Mouse (Mus musculus): ENCODE data around the gene Msmb. TPM values are rescaled to one million over a fixed set of nuclear protein-coding genes. Genes with fewer than 3 reads are reported as not detected.
"Not testable (repeated sequence)": the region's sequence is repeated elsewhere in the genome, so short reads cannot be mapped to it uniquely, and the experiment has no call there.

Gene Msmb
- total RNA-seq (2021) = not detected

DNA sequence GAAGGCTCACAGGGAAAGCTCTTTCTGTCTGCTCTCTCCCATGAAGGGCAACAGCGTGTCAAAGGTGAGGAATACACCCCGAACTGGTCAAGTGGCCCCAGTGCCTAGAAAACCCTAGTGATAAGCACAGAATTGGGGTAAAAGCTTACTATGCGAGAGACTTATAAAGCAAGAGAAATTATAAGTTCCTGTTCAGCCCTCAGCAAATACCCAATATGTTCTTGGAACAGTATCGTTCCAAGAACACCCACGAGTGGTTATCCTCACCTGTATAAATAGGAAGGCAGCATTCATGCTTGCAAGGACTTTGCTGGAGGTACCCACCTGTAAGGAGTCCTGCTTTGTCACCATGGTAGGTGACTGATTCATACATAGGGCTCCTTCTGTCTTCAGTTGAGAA lies at the start of gene Msmb:
TSS of gene Msmb (plus strand) at position 301 of the 400 bp plus-strand sequence.
- DNase-seq (ENCODE audit: low spot score in 2 of 2) = no peak
- intact Hi-C loops (cut with DNase I) = no loop called here

DNA sequence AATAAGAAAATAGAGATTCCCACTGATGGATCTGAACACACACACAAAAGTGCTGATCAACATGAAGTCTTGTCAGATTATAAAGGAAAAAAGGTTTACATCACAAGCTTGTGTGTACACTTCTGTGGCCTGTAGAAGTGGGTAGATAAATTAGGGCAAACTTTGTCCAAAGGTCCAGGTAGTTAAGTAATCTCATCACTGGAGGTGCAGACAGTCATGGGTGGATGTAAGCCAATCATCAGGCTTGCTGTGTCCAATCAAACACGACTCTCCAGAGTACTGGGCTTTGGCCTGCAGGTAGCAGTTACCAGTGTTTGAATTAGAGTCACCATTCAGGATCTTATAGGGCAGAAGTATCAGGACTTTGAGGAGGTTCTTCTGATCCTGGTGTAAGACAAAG lies 48.8 kb upstream of the Msmb start:
- DNase-seq (ENCODE audit: low spot score in 2 of 2) = no peak
- intact Hi-C loops (cut with DNase I) = no loop called here

DNA sequence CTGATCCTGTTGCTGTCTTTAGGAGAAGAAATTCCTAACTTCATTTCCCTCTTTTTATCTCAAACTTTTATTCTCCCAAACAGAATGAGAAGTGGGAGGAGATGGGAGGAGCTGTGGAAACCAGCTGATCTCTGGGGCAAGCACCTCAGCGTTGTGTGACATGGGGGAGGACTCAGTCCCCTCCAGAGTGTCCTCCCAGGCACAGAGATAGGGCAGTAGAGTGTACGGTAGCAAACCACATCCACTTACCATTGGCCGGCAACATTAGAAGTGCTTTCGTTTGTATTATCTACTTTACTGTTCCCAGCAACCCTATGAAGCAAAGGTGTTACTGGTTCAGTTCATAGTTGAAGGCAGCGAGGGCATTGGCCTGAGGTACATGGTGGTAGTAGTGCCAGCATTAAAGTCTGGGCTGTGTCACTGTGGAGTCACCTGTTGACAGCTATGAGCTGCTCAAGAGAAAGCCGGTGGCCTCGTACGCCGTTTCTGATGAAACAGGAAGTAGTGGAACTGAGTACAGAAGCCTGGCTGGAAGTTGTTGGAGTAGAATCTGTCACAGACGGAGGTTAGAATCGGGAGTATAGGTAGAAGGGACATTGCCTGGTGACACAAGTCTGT lies 48.2 kb upstream of the Msmb start:
- DNase-seq (ENCODE audit: low spot score in 2 of 2) = no peak
- intact Hi-C loops (cut with DNase I) = no loop called here

DNA sequence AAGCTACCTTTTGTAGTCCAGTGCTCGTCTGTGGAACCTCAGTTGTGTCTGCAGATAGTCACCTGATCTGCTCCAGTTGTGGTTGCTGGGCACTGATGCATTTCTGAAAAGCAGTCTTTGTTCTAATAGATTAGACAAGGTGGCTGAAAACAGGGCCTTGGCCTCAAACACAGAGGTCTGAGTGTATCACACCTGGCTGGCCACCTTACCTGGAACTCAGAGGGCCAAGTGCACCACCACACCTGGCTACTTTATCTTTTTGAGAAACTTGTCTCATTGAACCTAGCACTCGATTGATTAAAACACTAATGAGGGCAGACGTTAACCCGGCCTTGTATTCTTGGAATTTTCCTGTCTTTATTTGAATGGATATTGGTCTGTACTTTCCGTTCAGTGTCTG lies 46.2 kb upstream of the Msmb start:
- no peak for DNase-seq (ENCODE audit: low spot score in 2 of 2)
- intact Hi-C loops (cut with DNase I) = no loop called here

DNA sequence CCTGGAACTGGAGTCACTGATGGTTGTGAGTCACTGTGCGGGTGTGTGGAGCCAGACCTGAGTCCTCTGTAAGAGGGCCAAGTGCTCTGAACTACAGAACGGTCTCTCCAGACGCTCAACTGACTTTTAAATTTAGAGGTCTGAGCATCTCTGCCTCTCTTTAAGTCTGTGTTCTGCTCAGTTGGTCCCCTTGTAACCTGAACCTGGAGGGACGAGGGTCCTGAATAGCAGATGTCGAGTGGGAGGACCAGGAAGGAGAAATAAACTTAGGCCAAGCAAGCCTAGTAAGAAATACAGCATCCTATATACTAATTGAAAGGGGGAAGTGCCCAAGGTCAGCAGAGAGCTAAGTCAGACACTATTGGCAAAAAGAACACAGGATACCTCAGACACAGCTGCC lies 45.1 kb upstream of the Msmb start:
- no peak for DNase-seq (ENCODE audit: low spot score in 2 of 2)
- intact Hi-C loops (cut with DNase I) = no loop called here

DNA sequence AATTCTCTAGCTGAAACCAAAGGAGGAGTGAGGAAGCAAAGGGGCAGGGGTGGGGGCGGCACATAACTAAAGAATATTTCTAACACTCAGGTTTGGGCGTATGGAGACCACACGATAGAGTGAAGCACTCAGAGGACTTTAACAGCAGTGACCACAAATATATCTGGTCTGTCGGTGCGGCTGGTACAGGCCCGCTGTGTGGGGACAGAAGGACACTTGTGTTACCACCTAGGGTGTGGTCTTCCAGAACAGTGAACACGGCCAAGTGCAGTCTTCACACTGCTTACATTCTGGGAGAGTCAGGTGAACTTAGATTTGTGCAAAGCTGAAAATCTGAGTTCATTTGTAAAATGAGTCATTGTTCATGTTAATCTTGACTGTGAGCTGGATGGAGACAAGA lies 44.1 kb upstream of the Msmb start:
- no peak for DNase-seq (ENCODE audit: low spot score in 2 of 2)
- intact Hi-C loops (cut with DNase I) = no loop called here

DNA sequence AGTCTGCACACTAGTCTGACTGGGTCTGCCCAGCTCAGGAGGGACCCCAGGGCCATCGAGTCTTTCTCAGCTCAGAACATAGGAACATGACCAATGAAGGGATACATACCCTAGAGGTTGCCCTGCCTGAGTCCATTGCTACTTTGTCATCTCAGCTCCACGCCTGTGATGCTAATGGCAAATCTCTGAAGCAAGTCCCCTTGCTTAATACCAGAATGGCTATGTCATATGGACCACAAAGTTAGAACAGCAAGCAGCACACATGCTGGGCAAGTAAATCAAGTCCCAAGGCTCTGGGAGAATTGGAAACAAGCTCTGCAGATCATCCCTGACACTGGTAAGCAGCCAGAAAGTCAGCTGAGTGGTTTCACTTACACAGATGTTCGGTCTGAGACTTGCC lies 42.9 kb upstream of the Msmb start:
- intact Hi-C loops (cut with DNase I) = no loop called here
- no peak for DNase-seq (ENCODE audit: low spot score in 2 of 2)

DNA sequence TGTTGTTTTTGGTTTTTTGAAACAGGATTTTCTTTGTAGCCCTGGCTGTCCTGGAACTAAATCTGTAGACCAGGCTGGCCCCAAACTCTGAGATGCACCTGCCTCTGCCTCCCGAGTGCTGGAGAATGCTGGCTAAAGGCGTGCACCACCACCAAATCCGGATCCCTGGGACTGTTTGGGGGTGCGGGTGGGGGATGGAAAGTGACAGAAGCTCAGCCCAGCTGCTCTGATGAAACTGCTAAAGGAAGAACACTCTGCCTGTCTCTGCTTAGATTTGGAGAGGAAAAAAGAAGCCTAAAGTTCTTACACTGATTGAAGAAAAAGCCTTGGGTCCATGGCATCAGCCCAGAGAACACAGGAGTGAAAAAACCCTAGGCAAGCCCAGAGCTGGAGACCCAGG lies 38.3 kb upstream of the Msmb start:
- intact Hi-C loops (cut with DNase I) = no loop called here
- no peak for DNase-seq (ENCODE audit: low spot score in 2 of 2)

DNA sequence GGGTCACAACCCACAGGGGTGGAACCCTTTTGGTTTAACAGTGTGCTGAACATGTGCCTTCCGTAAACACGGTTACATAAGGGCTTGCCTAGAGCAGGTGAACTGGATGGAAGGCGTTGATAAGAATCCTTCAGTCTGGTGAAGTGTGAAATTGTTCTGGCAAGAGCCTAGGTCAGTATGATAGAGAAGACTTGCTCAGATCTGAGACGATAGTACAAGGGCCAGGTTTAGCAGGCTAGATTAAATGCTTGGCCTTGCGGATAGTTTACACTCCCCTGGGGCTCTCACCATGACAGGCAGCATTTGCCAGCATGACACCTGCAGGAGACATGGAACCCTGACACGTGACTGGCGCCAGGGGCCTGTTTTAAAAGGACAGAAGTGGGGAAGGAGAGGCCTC lies 36.2 kb upstream of the Msmb start:
- intact Hi-C loops (cut with DNase I) = no loop called here

DNA sequence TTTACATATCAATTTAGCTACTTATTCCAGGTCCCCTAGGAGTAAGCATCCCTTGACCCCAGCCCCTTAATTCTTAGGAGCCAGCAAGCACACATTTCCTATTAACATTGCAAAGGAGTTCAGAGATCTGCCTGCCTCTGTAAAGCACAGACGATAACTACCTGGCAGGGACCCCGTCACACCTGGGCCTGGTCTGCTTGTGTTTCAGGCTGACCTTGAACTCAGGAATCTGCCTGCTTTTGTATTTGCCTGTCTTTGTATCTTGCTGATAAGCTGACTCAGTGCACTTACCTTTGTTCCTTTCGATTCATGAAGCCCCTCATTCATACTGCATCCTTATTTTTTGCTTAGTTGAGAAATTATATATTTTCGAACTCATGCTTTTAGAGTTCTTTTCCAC lies 34.9 kb upstream of the Msmb start:
- DNase-seq (ENCODE audit: low spot score in 2 of 2) = no peak
- intact Hi-C loops (cut with DNase I) = no loop called here

More for the DNA sequence above, 36.2 kb upstream of the Msmb start:
- no peak for DNase-seq (ENCODE audit: low spot score in 2 of 2)

DNA sequence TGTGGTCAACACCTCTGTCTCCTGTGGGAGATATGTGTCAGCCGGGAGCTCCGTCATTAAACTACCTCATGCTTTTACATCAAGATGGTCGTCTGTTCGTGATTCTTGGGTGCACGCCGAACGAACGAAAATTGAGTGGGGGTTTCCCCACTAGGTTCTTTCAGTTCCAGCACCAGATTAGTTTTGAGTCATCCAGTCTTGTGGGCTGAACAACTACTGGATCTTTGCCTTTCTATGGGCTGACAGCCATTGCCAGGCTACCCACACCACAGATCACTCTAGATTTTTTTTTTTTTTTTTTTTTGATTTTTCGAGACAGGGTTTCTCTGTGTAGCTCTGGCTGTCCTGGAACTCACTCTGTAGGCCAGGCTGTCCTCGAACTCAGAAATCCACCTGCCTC lies 29.7 kb upstream of the Msmb start:
- intact Hi-C loops (cut with DNase I); DNase-seq (ENCODE audit: low spot score in 2 of 2): not testable (repeated sequence)

DNA sequence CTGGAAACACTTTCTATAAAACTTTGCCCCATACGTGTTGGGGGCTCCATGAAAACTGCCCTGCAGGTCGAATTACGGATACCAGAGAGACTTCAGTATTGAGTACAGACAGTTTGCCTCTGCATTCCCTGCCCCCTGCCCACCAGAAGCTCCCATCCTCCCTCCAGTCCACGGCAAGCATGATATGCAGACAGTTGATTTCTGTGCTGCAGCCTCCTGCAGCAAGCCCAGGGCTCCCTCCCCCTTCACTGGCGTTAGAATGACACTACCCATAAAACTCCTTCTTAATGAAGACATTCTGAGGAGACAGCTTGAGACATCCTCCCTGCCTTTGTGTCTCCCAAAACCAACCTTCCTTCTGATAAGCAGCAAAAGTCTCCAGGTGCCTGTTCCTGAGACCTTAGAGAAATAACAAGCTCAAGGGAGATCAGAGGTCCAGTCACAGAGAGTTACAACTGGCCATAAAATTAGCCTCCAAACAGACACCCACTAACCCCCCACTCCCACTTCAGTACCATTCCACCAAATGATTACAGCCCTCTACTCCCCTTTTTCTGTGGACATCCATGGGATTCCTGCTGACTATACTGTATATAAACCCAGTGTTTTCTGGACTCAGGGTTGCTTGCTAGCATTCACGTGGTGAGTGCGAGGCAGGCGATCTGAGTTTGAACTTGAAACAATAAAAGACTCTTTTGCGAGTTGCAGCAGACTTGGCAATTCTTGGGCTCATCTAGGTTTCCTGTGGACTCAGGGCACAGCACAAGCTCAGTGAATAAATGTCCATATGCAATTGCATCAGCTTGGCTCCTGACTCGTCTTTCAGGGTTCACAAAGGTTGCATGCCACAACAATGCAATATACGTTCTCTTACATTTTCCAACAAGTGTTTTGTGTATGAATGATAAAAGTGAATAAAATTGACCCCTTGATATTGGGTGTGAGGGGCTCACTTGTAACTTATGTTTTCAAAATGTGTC lies 20.6 kb upstream of the Msmb start:
- intact Hi-C loops (cut with DNase I) = no loop called here
- DNase-seq (ENCODE audit: low spot score in 2 of 2) = no peak

DNA sequence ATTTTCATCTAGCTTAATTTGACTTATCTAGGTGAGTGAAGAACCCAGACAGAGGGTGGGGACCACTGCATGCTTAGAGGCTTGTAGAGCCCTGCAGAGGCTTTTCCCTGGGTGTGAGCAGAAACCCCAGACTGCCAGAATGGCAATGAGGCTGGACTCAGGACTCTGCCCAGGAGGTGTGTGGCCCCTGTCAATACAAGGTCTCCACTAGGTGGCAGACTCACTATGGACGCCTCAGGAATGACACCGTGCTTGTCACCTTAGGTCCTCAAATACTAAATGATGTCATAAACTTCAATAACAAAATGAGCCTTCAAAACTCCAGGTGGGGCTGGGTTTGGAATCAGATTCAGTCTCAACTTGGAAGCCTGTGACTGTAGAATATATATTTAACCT lies 19.9 kb upstream of the Msmb start:
- DNase-seq (ENCODE audit: low spot score in 2 of 2) = no peak
- intact Hi-C loops (cut with DNase I) = no loop called here

DNA sequence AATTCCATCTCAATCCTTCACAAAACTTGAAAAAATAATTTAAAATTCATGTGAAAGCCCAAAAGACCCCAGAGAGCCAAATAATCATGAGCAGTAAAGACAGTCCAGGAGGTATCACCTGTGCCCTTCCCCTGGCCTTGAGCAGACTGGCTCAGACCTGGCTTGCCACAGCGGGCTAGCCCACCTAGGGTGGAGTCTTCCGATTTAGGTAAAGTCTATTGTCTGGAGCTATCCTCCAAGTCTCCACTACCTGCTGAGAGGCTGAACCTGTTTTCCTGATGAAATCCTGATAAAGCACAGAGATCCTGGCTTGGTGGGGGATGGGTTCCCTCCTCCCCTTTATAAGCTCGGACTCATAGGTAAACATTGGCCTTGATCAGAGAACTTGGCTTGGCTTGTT lies 17.6 kb upstream of the Msmb start:
- no peak for DNase-seq (ENCODE audit: low spot score in 2 of 2)
- intact Hi-C loops (cut with DNase I) = no loop called here

DNA sequence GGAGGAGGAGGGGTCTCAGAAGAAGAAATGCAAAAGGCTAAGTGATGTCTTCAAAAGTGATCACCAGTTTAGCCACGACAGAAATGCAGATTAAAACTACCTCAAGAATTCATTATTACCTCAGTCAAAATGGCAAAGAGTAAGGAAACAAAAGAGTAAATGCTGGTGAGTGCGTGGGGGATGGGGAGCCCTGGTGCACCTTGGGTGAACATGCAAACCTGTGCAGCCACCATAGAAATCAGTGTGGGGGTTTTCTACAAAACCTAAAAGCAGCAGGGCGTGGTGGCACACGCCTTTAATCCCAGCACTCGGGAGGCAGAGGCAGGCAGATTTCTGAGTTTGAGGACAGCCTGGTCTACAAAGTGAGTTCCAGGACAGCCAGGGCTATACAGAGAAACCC lies 16.6 kb upstream of the Msmb start:
- intact Hi-C loops (cut with DNase I) = loop anchor here (5.0 kb wide), 1 partner anchor 67 kb away; no protein-coding TSS in a partner anchor
- DNase-seq (ENCODE audit: low spot score in 2 of 2) = not testable (repeated sequence)

DNA sequence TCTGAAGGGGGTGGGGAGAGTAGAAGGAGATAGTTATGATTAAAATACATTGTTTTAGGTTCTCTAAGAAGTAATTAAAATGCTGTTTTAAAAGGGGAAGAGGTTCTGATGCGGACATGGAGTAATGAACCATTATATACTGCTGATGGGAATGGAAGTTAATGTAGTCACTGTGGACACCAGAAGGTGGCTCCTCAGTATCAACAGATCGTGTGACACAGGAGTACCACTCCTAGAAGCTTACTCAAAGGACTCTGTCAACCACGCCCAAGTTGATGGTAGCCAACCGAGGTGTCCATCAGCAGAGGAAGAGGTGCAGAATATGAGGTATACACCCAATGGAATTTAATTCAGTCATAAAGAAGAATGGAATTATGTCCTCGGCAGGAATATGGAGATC lies 13.4 kb upstream of the Msmb start:
- DNase-seq (ENCODE audit: low spot score in 2 of 2) = no peak
- intact Hi-C loops (cut with DNase I) = loop anchor here (5.0 kb wide), 1 partner anchor 64 kb away; no protein-coding TSS in a partner anchor

DNA sequence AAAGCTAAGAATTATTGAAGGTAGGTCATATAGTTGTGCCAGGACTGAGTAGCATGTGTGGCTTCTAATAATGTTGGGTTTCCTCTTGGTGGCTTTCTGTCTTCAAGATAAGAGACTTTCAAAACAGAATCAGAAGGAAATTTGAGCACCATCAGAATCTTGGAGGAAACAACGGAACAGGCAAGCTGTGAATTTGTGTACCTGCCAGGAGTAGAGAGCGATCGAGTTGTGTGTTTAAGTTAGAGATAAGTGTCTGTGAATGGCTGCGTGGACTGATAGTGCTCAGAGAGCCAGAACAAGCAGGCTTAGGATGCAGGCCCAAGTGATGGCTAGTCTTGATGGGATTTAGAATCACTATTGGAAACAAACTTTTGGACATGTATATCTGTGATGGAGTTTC lies 10.0 kb upstream of the Msmb start:
- intact Hi-C loops (cut with DNase I) = no loop called here
- DNase-seq (ENCODE audit: low spot score in 2 of 2) = no peak

DNA sequence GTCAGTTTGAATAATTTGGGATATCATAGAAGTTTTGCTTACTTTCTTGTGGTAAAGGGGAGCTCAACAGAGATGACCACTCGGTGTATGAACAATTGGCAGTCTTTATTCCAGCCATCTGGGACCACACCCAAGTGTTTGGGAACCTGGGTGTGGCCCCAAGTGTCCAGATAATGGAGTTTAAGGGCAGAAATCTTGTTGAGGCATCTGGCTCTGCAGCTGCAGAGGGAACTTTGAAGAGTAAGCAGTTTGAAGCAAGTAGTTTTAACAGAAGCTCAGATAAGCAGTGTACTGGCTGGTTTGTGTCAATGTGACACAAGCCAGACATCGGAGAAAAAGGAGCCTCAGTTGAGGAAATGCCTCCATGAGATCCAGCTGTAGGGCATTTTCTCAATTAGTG lies 7.5 kb upstream of the Msmb start:
- no peak for DNase-seq (ENCODE audit: low spot score in 2 of 2)
- intact Hi-C loops (cut with DNase I) = no loop called here

DNA sequence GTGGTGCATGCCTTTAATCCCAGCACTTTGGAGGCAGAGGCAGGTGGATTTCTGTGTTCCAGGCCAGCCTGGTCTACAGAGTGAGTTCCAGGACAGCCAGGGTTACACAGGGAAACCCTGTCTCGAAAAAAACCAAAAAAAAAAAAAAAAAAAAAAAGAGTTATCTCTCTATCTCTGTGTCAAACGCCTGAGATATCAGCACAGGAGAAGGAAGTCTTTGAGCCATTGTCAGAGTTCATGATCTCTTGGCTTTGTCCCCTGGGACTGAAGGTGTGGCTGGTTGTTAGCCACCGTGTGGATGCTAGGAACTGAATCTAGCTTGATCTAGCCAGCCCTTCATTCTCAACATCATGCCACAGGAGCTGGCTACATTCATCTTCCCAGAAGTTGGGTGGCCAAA lies 5.4 kb upstream of the Msmb start:
- DNase-seq (ENCODE audit: low spot score in 2 of 2); intact Hi-C loops (cut with DNase I): not testable (repeated sequence)

DNA sequence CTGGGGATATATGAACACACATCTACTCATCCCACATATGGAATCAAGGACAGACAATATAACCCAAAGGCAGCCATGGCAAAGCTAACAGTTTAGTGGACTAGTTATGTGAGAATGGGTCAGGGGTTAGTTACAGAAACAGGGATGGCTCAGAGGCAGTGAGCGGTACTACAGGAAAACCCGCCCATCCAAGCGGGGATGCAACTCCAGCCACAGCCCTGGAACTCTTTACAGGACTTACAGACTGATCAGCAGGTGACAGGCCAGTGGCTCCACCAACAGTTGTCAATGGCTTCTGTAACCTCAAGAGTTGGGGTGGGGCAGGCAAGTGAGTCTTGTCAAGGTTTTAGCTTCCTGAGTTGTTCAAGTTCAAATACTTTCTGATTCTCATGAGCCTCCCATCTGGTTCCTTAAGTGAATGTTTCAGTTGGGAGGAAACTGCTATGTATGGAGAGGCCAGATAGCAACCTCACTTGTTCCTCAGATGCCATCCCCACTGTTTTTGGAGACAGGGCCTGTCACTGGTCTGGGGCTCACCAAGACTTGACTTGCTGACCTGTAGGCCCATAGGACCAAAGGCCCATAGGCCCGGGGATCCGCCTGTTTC lies 1.4 kb upstream of the Msmb start:
- intact Hi-C loops (cut with DNase I) = no loop called here
- DNase-seq (ENCODE audit: low spot score in 2 of 2) = no peak

DNA sequence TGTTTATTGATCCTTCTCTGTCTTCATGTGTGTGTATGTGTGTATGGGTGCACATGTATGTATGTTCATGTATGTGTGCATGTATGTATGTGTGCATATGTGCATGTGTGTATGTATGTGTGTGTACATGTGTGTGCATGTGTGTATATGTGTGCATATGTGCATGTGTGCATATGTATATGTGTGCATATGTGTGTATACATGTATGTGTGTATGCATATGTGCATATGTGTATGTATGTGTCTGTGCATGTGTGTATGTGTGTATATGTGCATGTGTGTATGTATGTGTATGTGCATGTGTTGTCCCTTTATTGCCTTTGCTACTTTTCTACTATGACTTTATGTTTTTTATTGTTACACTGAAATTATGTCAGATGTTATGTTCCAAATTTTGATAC lies 2.9 kb downstream of the Msmb start:
- DNase-seq (ENCODE audit: low spot score in 2 of 2) = no peak
- intact Hi-C loops (cut with DNase I) = no loop called here
